Mouse (Mus musculus): ENCODE results near the gene E130208F15Rik.

- TF ChIP-seq CTCF (IDR thresholded peaks at IDR 0.05; ENCODE audit: borderline replicate concordance, insufficient read depth, low read depth, low read length) = no peak
- no peak for TF ChIP-seq POLR2A (IDR thresholded peaks at IDR 0.05; ENCODE audit: borderline replicate concordance, insufficient read depth, low read length)
Observed at GRCm38 (mm10) chr7:30310136-30310535, 11.4 kb upstream of the E130208F15Rik start.
